Mouse (Mus musculus) large intestine, adult 2 months (tissue): ENCODE data around the gene Hoxb9. TPM values are rescaled to one million over a fixed set of nuclear protein-coding genes. Genes with fewer than 3 reads are reported as not detected.

Experiments used
- DNase-seq: peaks from one replicate; pipeline ENCODE4 v3.0.0-alpha.2; 2012; ENCODE audit warnings: low read depth, low spot score
- WGBS: fragments of 180-500 bp; shearing (Covaris S2); methylation state at CpG from one replicate; pipeline ENCODE4 v1.1.7; 2018; 5-methylcytosine and 5-hydroxymethylcytosine counted together
- polyA plus RNA-seq: library from polyadenylated mRNA; depleted of rRNA; stranded (reverse); fragments of >200 nt; gene quantifications from 2 replicates; pipeline ENCODE4 v1.2.3, GENCODE M21; 2012; rRNA removed

Gene Hoxb9
- polyA plus RNA-seq, 1 experiment: 16.0 TPM

- no peak for DNase-seq
These were observed 52.9 kb downstream of the Hoxb9 start for GRCm38 (mm10) chr11:96324125-96324524.

GRCm38 (mm10) chr11:96324965-96325364 is 53.7 kb downstream of the Hoxb9 start:
- 76% methylated on average over 8 of the region's 8 CpGs for WGBS
- no peak for DNase-seq

More at GRCm38 (mm10) chr11:96324125-96324524, 52.9 kb downstream of the Hoxb9 start:
- 50% methylated on average over 5 of the region's 5 CpGs for WGBS

DNA sequence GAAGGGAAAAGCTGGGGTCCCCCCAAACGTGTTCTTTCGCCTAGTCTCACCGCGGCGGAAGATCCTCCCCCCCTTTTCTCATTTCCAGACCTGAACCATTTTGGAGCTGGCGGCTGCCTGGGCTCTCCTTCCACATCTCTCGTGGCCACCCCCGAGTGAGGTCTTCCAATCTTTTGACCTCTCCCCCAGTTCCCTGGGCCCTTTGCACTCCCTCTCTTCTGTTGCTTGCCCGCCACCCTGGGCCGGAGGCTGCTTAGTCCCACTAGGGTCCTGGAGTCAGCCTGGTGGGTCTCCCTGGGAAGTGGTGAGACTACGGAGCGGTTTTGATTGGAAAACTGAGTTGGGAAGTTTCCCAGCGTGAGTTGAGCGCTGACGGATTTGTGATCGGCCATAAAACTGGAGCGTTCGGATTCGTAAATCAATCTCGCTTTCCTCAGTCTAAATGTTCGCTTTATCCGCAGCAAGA is 54.5 kb downstream of the Hoxb9 start:
- 49% methylated on average over 22 of the region's 22 CpGs for WGBS
- DNase-seq: no peak

Other genes starting within 250 kb of the Hoxb9 start
- gene Gip, start 246.9 kb upstream of the Hoxb9 start, polyA plus RNA-seq: 13.0 and 48.1 TPM in 2 replicates
- 45.5 and 45.6 TPM in 2 replicates for gene Snf8, start 236.6 kb upstream of the Hoxb9 start, polyA plus RNA-seq
- gene Ube2z, start 206.1 kb upstream of the Hoxb9 start, polyA plus RNA-seq: 41.3 and 41.4 TPM in 2 replicates
- gene Atp5g1, start 195.8 kb upstream of the Hoxb9 start, polyA plus RNA-seq: 1,161 and 1,322 TPM in 2 replicates
- gene Calcoco2, start 159.5 kb upstream of the Hoxb9 start, polyA plus RNA-seq: not detected in 2 replicates
- 0.10 TPM in 1 of 2 replicates, not detected in the other for gene Ttll6, start 137.7 kb upstream of the Hoxb9 start, polyA plus RNA-seq
- 0.27 TPM in 1 of 2 replicates, not detected in the other for gene Hoxb13, start 77.1 kb upstream of the Hoxb9 start, polyA plus RNA-seq
- gene Hoxb8, start 10.4 kb downstream of the Hoxb9 start, polyA plus RNA-seq: 2.6 and 11.7 TPM in 2 replicates
- 1.4 and 6.5 TPM in 2 replicates for gene Hoxb7, start 15.2 kb downstream of the Hoxb9 start, polyA plus RNA-seq
- 4.7 and 23.1 TPM in 2 replicates for gene Hoxb6, start 21.0 kb downstream of the Hoxb9 start, polyA plus RNA-seq
- gene Hoxb5, start 31.9 kb downstream of the Hoxb9 start, polyA plus RNA-seq: 2.6 and 5.1 TPM in 2 replicates
- gene Hoxb4, start 46.8 kb downstream of the Hoxb9 start, polyA plus RNA-seq: 2.5 and 3.0 TPM in 2 replicates
- 2.3 and 3.4 TPM in 2 replicates for gene Hoxb3, start 51.9 kb downstream of the Hoxb9 start, polyA plus RNA-seq
- gene Hoxb2, start 79.1 kb downstream of the Hoxb9 start, polyA plus RNA-seq: 3.8 and 4.8 TPM in 2 replicates
- not detected in 2 replicates for gene Hoxb1, start 94.3 kb downstream of the Hoxb9 start, polyA plus RNA-seq
- gene Skap1, start 193.1 kb downstream of the Hoxb9 start, polyA plus RNA-seq: 3.7 and 4.3 TPM in 2 replicates